Mouse (Mus musculus): ENCODE data around the gene Ifngr1. TPM values are rescaled to one million over a fixed set of nuclear protein-coding genes. Genes with fewer than 3 reads are reported as not detected.

The Ifngr1 gene
- polyA plus RNA-seq (2017; shearing (Covaris generic)), result 1,298 TPM

DNA sequence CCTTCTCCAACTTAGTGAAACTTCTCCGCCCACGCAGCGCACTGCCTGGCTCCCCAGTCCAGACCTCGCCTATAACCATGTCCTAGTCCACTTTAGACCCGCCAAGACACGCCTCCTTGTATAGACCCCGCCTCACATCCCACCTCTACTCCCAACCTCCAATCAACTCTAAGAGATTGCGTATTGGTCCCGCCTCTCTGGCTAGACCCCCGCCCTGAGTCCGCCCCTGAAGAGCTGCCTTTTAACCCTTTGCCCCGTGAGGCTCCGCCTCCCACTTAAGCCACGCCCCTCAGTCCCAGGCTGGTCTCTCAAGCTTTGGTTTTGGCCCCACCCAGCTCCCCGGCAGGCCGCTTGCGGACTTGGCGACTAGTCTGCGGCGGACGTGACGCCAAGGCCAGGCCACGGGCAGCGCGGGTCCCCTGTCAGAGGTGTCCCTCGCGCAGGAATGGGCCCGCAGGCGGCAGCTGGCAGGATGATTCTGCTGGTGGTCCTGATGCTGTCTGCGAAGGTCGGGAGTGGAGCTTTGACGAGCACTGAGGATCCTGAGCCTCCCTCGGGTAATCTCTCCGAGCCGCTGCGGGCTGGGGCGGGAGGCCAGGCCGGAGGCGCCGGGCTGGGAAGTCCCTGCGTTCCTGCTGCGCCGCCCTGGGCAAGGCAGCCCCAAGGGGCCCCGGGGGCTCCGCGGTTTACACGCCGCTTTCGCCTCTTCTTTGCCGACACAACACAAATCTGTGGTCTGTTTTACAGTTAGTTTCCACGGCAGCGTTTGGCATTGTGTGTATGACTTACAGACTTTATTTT is at the start of gene Ifngr1:
Gene Ifngr1 (plus strand): TSS at position 309 of the 801 bp plus-strand sequence.

DNA sequence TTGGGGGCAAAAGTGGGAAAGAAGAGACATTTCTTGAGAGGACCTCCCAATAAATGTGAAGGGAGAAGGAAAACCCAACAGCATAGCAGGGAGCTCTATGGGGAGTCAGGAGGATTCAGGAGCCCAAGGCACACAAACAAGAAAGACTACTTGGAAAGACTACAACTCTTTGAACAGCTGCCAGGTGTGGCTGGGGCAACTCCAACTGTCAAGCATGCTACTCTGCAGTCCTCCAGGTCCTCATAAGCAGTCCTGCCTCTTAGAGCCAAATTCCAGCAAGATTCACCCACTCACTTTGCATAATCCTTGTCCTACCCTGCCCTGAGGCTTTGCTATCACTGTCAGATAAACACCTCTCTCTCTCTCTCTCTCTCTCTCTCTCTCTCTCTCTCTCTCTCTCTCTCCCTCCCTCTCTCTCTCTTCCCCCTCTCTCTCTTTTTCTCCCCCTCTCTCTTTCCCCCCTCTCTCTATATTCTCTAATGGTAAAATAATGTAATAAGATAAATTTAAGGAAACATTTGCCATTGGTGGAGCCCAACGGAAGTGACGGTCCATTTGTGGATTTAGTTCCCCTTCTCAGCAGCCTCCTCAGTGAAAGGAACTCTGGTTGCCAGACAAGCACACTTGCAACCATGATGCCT is 29.8 kb downstream of the Ifngr1 start, which contains the start of gene Il22ra2:
Gene Il22ra2 (plus strand): TSS at position 591 of the 641 bp plus-strand sequence.

Other genes with a start within 250 kb of the Ifngr1 start
- not detected for gene Olig3, start 235.4 kb upstream of the Ifngr1 start, polyA plus RNA-seq (2017; shearing (Covaris generic))
- not detected for gene Il22ra2, start 30.0 kb downstream of the Ifngr1 start, polyA plus RNA-seq (2017; shearing (Covaris generic))
- gene Il20ra, start 120.6 kb downstream of the Ifngr1 start, polyA plus RNA-seq (2017; shearing (Covaris generic)), result not detected

Measured in naive thymus-derived CD4-positive, alpha-beta T cell, adult 5 months (primary cell).